Comparison of ENCODE assay signal across 11 mouse cellular contexts in genomic region chr2:178581306-178581705, GRCm38 (mm10).
DNase-seq lines count a peak whose midpoint lies in the region; TF ChIP-seq lines count a peak whose summit lies in the region.
"Had no signal": no experiment of that assay in that cellular context is flagged by ENCODE, and none has a peak within 500 bp of the region (broad histone marks: within the 10 kb centered on the region; RNA-seq: fewer than 3 reads in every experiment).

No protein-coding gene starts in this region.

- intact Hi-C loops in heart, postnatal 36 days (cut with DNase I): no loop called here

- TF ChIP-seq POLR2A in lung, adult 2 months (IDR thresholded peaks at IDR 0.05; ENCODE audit: borderline replicate concordance, extremely low read depth, low read depth, low read length): no peak

- WGBS in lung, adult 2 months: 72% methylated on average over 12 of the region's 12 CpGs

- TF ChIP-seq CTCF in lung, adult 2 months (IDR thresholded peaks at IDR 0.05; ENCODE audit: insufficient read depth, low read length): no peak

- H3K4me1 ChIP-seq in lung, adult 2 months (ENCODE audit: control insufficient read depth, insufficient read depth, low read length): no peaks in the 10 kb centered on the region
- H3K4me1 ChIP-seq: midbrain, embryonic 12.5 days had no signal

- DNase-seq in cerebellum, postnatal 10 days: peak; percentile 70
- DNase-seq in cerebellum, adult 9-10 months: no peak
- peak; percentile 18 to 24 for DNase-seq in lung, adult 18-20 months
- no peak for DNase-seq in lung, adult 2 months
- peak; percentile 24 for DNase-seq in gastrocnemius, postnatal 25 days
- DNase-seq in ovary, postnatal 14 days (ENCODE audit: low spot score): peak; percentile 24
- no peak for DNase-seq in c-Kit-positive CD71-positive TER-119-positive erythroid progenitor cells, embryonic 14.5 days (ENCODE audit: low spot score)
- DNase-seq in heart, postnatal 36 days: no peak

- no peak overlapping the region for H3K4me3 ChIP-seq in lung, adult 2 months (replicated peaks; ENCODE audit: extremely low read depth, low read depth, low read length)
- H3K4me3 ChIP-seq: embryonic facial prominence, embryonic 12.5 days; limb, embryonic 15.5 days; midbrain, embryonic 12.5 days had no signal

Comparison
In these comparisons a context has a peak if more than half of its experiments do, and no peak if none do; other contexts are left out.
1. DNase-seq: peak in cerebellum, postnatal 10 days (2 of 2), lung, adult 18-20 months (2 of 2), gastrocnemius, postnatal 25 days (single experiment) and ovary, postnatal 14 days (single experiment); none in cerebellum, adult 9-10 months (single experiment), lung, adult 2 months (single experiment), c-Kit-positive CD71-positive TER-119-positive erythroid progenitor cells, embryonic 14.5 days (single experiment) and heart, postnatal 36 days (0 of 2).